Mouse (Mus musculus): Measurements from ENCODE around the gene Igsf21.

DNA sequence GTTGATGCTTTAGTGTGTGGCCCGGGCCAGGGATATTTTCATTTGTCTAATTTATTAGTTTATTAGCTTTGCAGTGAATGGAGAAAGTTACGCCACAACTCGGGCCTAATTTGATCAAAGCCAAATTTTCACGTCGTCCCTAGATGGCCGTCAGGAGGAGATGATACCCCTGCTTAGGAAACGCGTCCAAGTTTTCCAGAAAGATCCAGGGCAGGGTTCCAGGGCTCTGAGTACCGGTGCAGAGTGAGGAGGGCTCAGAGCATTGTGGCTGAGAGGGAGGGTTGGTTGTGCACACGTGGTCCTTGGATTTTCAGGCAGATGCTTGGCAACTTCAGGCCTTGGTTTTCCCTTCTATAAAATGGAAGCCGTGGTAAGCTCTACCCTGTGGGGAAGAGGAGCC lies 154.2 kb downstream of the Igsf21 start:
- TF ChIP-seq CTCF (IDR thresholded peaks at IDR 0.05; ENCODE audit: borderline replicate concordance, extremely low read depth, insufficient read depth, insufficient read length) (no peak), POLR2A (IDR thresholded peaks at IDR 0.05; ENCODE audit: borderline replicate concordance, extremely low read depth, insufficient read depth, insufficient read length, poor library complexity, severe bottlenecking) (no peak)
